Mouse (Mus musculus) cerebellum, adult 2 months (tissue): ENCODE data around the gene Cacna1g.
A peak's percentile ranks its signal among the peaks of the same experiment; 100 is the strongest.

Experiments used
- CTCF ChIP-seq: fragments of 200-500 bp; IDR thresholded peaks from 2 replicates; pipeline ENCODE4 v1.5.1; 2011; ENCODE audit warnings: low read depth, mild to moderate bottlenecking, control low read depth, low read length, moderate library complexity, borderline replicate concordance; ENCODE audit not compliant: insufficient read depth
- POLR2A ChIP-seq: fragments of 200-500 bp; IDR thresholded peaks from 2 replicates; pipeline ENCODE4 v1.6.1; 2011; ENCODE audit warnings: low read length, control low read depth, borderline replicate concordance; ENCODE audit not compliant: insufficient read depth

DNA sequence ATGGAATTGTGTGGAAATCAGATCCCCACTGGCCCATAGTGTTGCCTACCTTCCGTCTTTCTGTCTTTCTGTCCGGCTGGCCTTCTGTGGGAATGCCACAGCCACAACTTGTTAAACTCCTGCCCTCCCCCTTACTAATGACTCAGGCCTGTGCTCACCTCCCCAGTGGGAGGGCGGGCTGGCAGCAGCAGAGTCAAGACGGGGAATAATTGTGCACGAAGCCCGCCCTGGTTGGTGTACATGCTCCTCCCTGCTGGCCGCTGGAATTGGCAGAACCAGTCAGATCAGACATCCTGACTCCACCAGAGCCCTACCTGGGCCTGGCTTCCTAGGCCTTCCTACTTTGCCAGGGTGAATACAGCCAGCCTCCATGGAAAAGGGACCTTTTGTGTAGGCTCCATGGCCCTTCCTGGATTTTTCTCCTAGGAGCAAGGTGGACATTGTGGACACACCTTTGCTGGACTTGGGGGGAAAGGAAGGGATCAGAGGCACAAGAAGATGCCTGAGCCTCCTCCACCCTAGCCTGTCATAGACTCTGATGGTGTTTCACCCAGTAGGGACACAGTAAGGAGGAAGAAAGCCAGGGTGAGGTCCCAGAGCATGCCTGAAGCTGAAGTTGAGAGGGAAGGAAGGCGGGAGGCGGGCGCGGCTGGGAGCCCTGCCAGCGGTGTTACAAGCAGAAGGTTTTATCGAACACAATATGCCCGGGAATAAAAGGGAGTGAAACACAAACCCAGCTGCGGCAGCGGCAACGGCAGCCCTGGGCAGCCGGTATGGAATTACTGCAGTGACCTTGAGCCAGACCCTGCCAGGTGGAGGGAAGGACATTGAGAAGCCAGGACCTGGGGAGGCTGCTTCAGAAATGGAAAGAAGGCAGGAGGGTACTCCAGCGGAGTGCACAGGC lies 24.3 kb upstream of the Cacna1g start:
- TF ChIP-seq CTCF (no peak), POLR2A (peak; percentile 39; the same call in 1 of the 2 replicates)
